Mouse (Mus musculus) WW6 (cell line): ENCODE results near the gene Col5a1.

ENCODE experiments used
- DNase-seq: peaks from one replicate; pipeline ENCODE4 v3.0.0-alpha.2; 2013; ENCODE audit warnings: low read depth, low spot score

The Col5a1 gene

GRCm38 (mm10) chr2:27919309-27919850, 33.2 kb downstream of the Col5a1 start:
- DNase-seq: no peak

- no peak for DNase-seq
These were observed 35.8 kb downstream of the Col5a1 start for GRCm38 (mm10) chr2:27922053-27922452.

- DNase-seq: no peak
These were observed 37.5 kb downstream of the Col5a1 start for GRCm38 (mm10) chr2:27923718-27924117.

- no peak for DNase-seq
These were observed 38.2 kb downstream of the Col5a1 start for GRCm38 (mm10) chr2:27924463-27924862.

- DNase-seq: no peak
These were observed 40.4 kb downstream of the Col5a1 start for GRCm38 (mm10) chr2:27926478-27927165.

GRCm38 (mm10) chr2:27930471-27931015, 44.3 kb downstream of the Col5a1 start:
- DNase-seq: no peak

GRCm38 (mm10) chr2:27931130-27931529, 44.9 kb downstream of the Col5a1 start:
- no peak for DNase-seq

GRCm38 (mm10) chr2:27931971-27932370, 45.7 kb downstream of the Col5a1 start:
- DNase-seq: no peak

GRCm38 (mm10) chr2:27934269-27934668, 48.0 kb downstream of the Col5a1 start:
- no peak for DNase-seq

- DNase-seq: no peak
These were observed 48.6 kb downstream of the Col5a1 start for GRCm38 (mm10) chr2:27934831-27935230.

GRCm38 (mm10) chr2:27935441-27935840, 49.2 kb downstream of the Col5a1 start:
- DNase-seq: no peak

GRCm38 (mm10) chr2:27936607-27937191, 50.5 kb downstream of the Col5a1 start:
- no peak for DNase-seq

GRCm38 (mm10) chr2:27939433-27939832, 53.2 kb downstream of the Col5a1 start:
- DNase-seq: no peak

GRCm38 (mm10) chr2:27940144-27940543, 53.9 kb downstream of the Col5a1 start:
- DNase-seq: no peak

GRCm38 (mm10) chr2:27947252-27947651, 61.0 kb downstream of the Col5a1 start:
- no peak for DNase-seq

GRCm38 (mm10) chr2:27947917-27948316, 61.7 kb downstream of the Col5a1 start:
- DNase-seq: no peak

GRCm38 (mm10) chr2:27953866-27954265, 67.6 kb downstream of the Col5a1 start:
- no peak for DNase-seq

GRCm38 (mm10) chr2:27954924-27955323, 68.7 kb downstream of the Col5a1 start:
- no peak for DNase-seq

- no peak for DNase-seq
These were observed 70.5 kb downstream of the Col5a1 start for GRCm38 (mm10) chr2:27956751-27957150.

- DNase-seq: no peak
These were observed 71.0 kb downstream of the Col5a1 start for GRCm38 (mm10) chr2:27957184-27957583.

GRCm38 (mm10) chr2:27959275-27959674, 73.0 kb downstream of the Col5a1 start:
- DNase-seq: no peak

- DNase-seq: no peak
These were observed 75.0 kb downstream of the Col5a1 start for GRCm38 (mm10) chr2:27961190-27961589.

GRCm38 (mm10) chr2:27962406-27962805, 76.2 kb downstream of the Col5a1 start:
- no peak for DNase-seq
